Mouse (Mus musculus) liver, embryonic 14.5 days (tissue): Measurements from ENCODE around the gene Sec1.

Source experiments
- CTCF ChIP-seq: IDR thresholded peaks from 2 replicates; pipeline ENCODE4 v1.5.1; 2016; ENCODE audit warnings: antibody characterized with exemption, low read depth, control low read depth
- EP300 ChIP-seq: IDR thresholded peaks from 2 replicates; pipeline ENCODE4 v1.6.1; 2016; ENCODE audit warnings: antibody characterized with exemption, low read depth

- TF ChIP-seq EP300 (no peak), CTCF (no peak)
Measured at GRCm38 (mm10) chr7:45701607-45702006, 7.4 kb upstream of the Sec1 start.
